Mouse (Mus musculus) liver, embryonic 12.5 days (tissue): Measurements from ENCODE around the gene Cnga3. TPM values are rescaled to one million over a fixed set of nuclear protein-coding genes. Genes with fewer than 3 reads are reported as not detected.

Experiments used
- ATAC-seq: fragments of 200-750 bp; cut with Nextera tagmentation; 2 replicates; pipeline ENCODE4 v1.8.0; 2017; ENCODE audit warnings: moderate number of reproducible peaks, mild to moderate bottlenecking, moderate library complexity
- H3K27ac ChIP-seq: fragments of 300-500 bp; sonication (generic); 2 replicates; pipeline ENCODE4 v1.5.1; 2016; ENCODE audit warnings: mild to moderate bottlenecking
- H3K27me3 ChIP-seq: fragments of 300-500 bp; sonication (generic); replicated peaks from 2 replicates; pipeline ENCODE4 v1.6.1; 2016; ENCODE audit warnings: mild to moderate bottlenecking, moderate library complexity
- H3K36me3 ChIP-seq: fragments of 300-500 bp; sonication (generic); 2 replicates; pipeline ENCODE4 v1.6.1; 2016; ENCODE audit warnings: mild to moderate bottlenecking, moderate library complexity
- H3K4me1 ChIP-seq: fragments of 300-500 bp; sonication (generic); 2 replicates; pipeline ENCODE4 v1.6.1; 2016
- H3K4me2 ChIP-seq: fragments of 300-500 bp; sonication (generic); 2 replicates; pipeline ENCODE4 v1.6.1; 2016; ENCODE audit warnings: mild to moderate bottlenecking, moderate library complexity
- H3K4me3 ChIP-seq: fragments of 300-500 bp; sonication (generic); 2 replicates; pipeline ENCODE4 v1.5.1; 2016; ENCODE audit warnings: mild to moderate bottlenecking, moderate library complexity
- H3K9ac ChIP-seq: fragments of 300-500 bp; sonication (generic); 2 replicates; pipeline ENCODE4 v1.6.1; 2016; ENCODE audit warnings: mild to moderate bottlenecking, moderate library complexity
- H3K9me3 ChIP-seq: fragments of 300-500 bp; sonication (generic); replicated peaks from 2 replicates; pipeline ENCODE4 v1.6.1; 2016; ENCODE audit warnings: mild to moderate bottlenecking, moderate library complexity
- WGBS: fragments of 180-500 bp; shearing (Covaris S2); methylation state at CpG from one replicate; pipeline ENCODE4 v1.1.7; 2016; ENCODE audit not compliant: insufficient replicate concordance; 5-methylcytosine and 5-hydroxymethylcytosine counted together
- polyA plus RNA-seq: library from polyadenylated mRNA; unstranded; fragments of >200 nt; fragmentation: Nextera tagmentation; extraction: Ambion mirVana; gene quantifications from 2 replicates; pipeline ENCODE4 v1.2.1, GENCODE M21; 2016

Gene Cnga3
- polyA plus RNA-seq: not detected in 2 replicates

DNA sequence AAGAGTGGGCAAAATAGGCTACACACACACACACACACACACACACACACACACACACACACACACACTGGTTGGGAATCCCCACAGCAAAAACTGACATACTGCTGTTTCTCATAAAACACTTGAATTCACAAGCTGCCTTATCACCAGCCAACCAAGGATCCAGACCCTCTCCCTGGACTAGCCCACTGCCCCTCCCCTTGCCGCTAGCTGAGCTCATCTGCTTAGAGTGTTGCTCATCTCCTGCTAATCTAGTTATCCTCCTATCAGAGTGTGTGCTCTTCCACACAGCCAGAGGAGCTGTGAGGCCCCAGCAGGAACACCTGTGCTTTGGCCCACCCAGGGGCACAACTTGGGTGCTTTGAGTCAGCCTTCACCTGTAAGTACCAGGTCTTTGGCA lies at the start of gene Cnga3:
Gene Cnga3, plus strand, starts transcription at position 291 of the 400 bp plus-strand sequence.
- Histone ChIP-seq H3K36me3 (no peaks in the 10 kb centered on the region), H3K9ac (no peak within 1 kb of the TSS), H3K4me1 (no peaks in the 10 kb centered on the region), H3K27ac (no peak within 1 kb of the TSS), H3K4me2 (no peak within 1 kb of the TSS), H3K4me3 (no peak within 1 kb of the TSS), H3K27me3 (0 out of 2 replicates have a peak, but pooled peaks cover 2% of the 10 kb centered on the region), H3K9me3 (no peaks in the 10 kb centered on the region)
- ATAC-seq: no peak
- 44% methylated on average over 1 of the region's 1 CpGs for WGBS

DNA sequence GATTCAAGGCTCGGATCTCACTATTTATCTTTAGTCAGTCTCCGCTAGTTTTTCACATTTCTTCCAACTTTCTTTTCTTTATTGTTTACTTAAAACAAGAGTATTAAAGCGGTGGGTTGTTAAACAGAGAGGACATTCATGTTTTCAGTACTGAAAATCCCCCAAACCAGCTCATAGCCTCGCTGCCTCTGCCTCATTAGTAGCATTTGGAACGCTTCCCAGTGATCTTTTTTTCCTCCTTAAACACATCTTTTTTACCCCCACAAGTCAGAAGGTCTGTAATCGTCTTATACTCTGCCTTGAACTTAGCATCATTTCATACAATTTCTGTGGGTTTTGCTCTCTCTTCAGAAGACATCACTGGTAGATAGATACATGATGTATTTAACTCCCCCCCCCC lies 48.2 kb upstream of the Cnga3 start:
- ATAC-seq: no peak
- H3K36me3 ChIP-seq: no peaks in the 10 kb centered on the region
- no peak overlapping the region for H3K4me2 ChIP-seq
- 61% methylated on average over 6 of the region's 6 CpGs for WGBS
- H3K27ac ChIP-seq: no peak overlapping the region
- H3K9ac ChIP-seq: no peak overlapping the region
- no peaks in the 10 kb centered on the region for H3K27me3 ChIP-seq
- no peaks in the 10 kb centered on the region for H3K9me3 ChIP-seq
- no peak overlapping the region for H3K4me3 ChIP-seq
- H3K4me1 ChIP-seq: no peaks in the 10 kb centered on the region

DNA sequence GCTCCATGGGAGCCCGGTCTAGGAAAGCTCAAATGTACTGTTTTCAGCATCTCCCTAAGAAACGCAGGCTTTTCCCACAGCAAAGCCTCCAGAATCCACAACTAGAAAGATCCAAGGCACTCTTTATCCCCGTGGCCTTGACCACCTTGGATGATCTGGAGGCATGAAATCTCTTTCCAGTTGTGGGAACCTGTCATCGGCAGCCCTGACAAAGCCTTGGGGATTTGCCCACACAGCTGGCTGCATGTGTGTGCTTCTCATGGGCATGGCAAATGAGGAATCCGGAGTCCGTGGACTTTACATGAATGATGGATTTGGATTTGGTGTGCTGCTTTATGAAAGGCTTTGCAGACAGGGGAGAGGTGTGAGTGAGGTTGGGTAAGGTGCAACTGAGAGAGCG lies 46.3 kb upstream of the Cnga3 start:
- Histone ChIP-seq H3K27ac (no peak overlapping the region), H3K36me3 (no peaks in the 10 kb centered on the region), H3K4me1 (no peaks in the 10 kb centered on the region)

DNA sequence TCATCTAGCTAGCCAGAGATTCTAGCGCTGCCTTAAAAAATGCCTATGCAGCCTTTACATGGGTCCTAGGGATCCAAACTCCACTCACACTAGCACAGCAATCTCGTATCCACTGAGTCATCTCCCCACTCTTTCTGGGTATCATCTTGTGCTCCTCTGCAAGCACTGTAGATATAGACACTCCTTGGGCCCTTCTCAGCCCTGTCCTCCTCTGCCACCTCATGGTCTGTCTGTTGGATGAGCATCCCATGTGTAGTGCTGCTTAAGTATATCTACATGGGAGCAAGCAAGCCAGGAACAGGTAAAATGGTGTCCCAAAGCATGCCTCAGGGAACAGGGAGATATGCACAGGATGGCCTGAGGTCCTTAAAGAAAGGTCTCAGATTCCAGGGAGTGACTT lies 36.4 kb upstream of the Cnga3 start:
- Histone ChIP-seq H3K9ac (no peak overlapping the region), H3K27ac (no peak overlapping the region), H3K27me3 (no peaks in the 10 kb centered on the region), H3K4me2 (no peak overlapping the region), H3K36me3 (no peaks in the 10 kb centered on the region), H3K4me3 (no peak overlapping the region), H3K4me1 (no peaks in the 10 kb centered on the region), H3K9me3 (no peaks in the 10 kb centered on the region)
- no peak for ATAC-seq
- 67% methylated on average over 2 of the region's 2 CpGs for WGBS

More for the DNA sequence above, 46.3 kb upstream of the Cnga3 start:
- no peak for ATAC-seq
- 61% methylated on average over 7 of the region's 7 CpGs for WGBS
- Histone ChIP-seq H3K9ac (no peak overlapping the region), H3K9me3 (no peaks in the 10 kb centered on the region), H3K4me2 (no peak overlapping the region), H3K4me3 (no peak overlapping the region), H3K27me3 (no peaks in the 10 kb centered on the region)

DNA sequence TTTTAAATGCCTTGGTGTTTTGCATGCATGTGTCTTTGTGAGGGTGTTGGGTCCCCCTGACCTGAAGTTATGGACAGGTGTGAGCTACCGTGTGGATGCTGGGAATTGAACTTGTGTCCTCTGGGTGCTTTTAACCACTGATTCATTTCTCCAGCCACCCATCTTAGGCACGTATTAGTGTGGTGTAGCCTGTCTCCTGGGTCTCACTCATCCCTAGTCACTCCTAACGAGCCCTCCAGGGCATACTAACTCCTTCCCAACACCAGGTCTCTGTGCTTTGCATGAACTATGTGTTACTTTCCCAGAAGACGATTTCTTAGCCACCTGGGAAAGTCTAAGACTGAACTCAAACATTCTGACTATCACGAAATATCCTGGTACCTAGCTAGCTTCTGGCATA lies 34.4 kb upstream of the Cnga3 start:
- Histone ChIP-seq H3K36me3 (no peaks in the 10 kb centered on the region), H3K9ac (no peak overlapping the region), H3K9me3 (no peaks in the 10 kb centered on the region), H3K27me3 (no peaks in the 10 kb centered on the region), H3K4me3 (no peak overlapping the region), H3K27ac (no peak overlapping the region), H3K4me1 (no peaks in the 10 kb centered on the region), H3K4me2 (no peak overlapping the region)
- WGBS: 50% methylated on average over 5 of the region's 5 CpGs
- ATAC-seq: no peak

DNA sequence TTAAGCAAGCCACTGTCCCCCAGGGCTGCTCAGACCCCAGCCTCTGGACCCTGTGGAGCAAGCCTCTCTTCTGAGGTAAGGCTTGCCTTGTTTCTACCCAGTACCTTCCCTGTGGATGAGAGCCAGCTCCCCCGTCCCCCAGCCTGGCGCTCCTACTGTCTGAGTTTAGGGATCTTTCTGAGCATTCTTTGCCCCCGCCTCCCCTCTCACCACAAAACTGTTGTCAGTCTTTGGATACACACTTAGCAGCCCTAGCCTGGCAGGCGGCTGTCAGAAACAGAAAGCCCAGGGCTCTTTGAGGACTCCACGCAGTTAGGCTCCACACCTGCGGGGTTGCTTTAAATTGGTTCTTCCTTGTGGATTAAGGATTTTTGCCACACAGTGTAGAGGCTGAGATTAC lies 27.2 kb upstream of the Cnga3 start:
- ATAC-seq: no peak
- peaks cover 9% of the 10 kb centered on the region; the same call in 1 of the 2 replicates for H3K27me3 ChIP-seq
- no peak overlapping the region for H3K27ac ChIP-seq
- H3K4me2 ChIP-seq: no peak overlapping the region
- 55% methylated on average over 6 of the region's 6 CpGs for WGBS
- H3K4me1 ChIP-seq: no peaks in the 10 kb centered on the region
- H3K9ac ChIP-seq: no peak overlapping the region
- H3K9me3 ChIP-seq: no peaks in the 10 kb centered on the region
- H3K4me3 ChIP-seq: no peak overlapping the region
- H3K36me3 ChIP-seq: no peaks in the 10 kb centered on the region

DNA sequence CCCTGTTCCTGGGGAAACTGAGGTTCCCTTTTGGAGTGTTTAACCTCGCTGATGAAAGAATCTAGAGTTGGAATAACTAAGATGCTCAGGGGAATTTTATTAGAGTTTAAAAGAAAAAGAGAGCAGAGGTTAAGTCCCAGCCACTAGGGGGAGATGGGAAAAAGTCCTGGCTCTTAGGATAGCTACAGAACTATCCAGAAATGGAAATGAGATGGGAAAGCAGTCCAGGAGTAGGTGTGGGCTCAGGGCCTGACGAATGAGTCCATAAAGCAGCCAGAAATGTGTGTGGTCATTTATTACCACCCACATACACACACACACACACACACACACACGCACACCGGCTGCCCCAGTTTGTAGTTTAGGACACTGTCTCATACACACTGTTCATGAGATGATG lies 19.6 kb upstream of the Cnga3 start:
- no peak overlapping the region for H3K9ac ChIP-seq
- H3K4me3 ChIP-seq: no peak overlapping the region
- H3K27me3 ChIP-seq: no peaks in the 10 kb centered on the region
- WGBS: 45% methylated on average over 4 of the region's 4 CpGs
- H3K9me3 ChIP-seq: no peaks in the 10 kb centered on the region
- no peak overlapping the region for H3K4me2 ChIP-seq
- ATAC-seq: no peak
- H3K27ac ChIP-seq: no peak overlapping the region
- no peaks in the 10 kb centered on the region for H3K36me3 ChIP-seq
- H3K4me1 ChIP-seq: no peaks in the 10 kb centered on the region

DNA sequence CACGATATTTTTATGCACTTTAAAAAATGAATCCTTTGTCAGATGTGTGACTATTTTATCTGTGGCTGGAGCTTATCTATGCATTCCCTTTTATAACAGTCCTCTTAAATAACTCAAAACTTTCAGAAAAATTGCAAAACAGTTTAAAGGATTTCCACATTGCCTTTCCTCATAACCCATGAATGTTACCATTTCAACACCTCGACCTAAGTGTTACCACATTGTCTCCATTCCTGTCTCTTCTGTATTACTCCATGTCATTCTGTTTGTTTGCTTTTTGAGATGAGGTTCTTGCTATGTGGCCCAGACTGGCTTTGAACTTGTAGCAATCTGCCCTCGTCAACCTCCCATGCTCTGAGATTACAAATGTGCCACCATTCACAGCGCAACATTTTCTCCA lies 12.8 kb upstream of the Cnga3 start:
- Histone ChIP-seq H3K4me1 (no peaks in the 10 kb centered on the region), H3K9me3 (0 out of 2 replicates have a peak, but pooled peaks cover 5% of the 10 kb centered on the region), H3K27me3 (no peaks in the 10 kb centered on the region), H3K9ac (no peak overlapping the region), H3K27ac (no peak overlapping the region), H3K4me2 (no peak overlapping the region), H3K36me3 (no peaks in the 10 kb centered on the region), H3K4me3 (no peak overlapping the region)
- WGBS: 72% methylated on average over 4 of the region's 4 CpGs
- no peak for ATAC-seq

DNA sequence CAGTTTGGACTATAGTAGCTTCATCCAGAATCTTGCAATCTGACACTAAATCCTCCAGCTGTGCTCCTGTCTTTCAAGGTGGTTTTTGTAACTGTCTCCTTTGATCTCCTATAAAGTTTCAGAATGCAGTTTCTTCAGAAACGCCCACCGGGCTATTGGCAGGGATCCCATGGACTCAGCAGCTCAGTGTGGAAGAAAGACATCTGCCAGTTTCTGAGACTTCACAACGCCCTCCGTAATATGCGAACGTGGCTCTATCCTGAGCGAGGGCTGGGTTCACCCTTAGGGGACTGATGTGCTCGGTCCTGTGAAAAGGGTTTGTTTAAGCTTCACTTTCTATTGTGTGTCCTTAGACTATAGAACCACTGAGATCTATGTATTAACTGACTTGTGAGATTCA lies 6.5 kb upstream of the Cnga3 start:
- ATAC-seq: no peak
- Histone ChIP-seq H3K4me2 (no peak overlapping the region), H3K9me3 (0 out of 2 replicates have a peak, but pooled peaks cover 14% of the 10 kb centered on the region), H3K27me3 (no peaks in the 10 kb centered on the region), H3K36me3 (no peaks in the 10 kb centered on the region), H3K4me3 (no peak overlapping the region), H3K4me1 (no peaks in the 10 kb centered on the region), H3K27ac (no peak overlapping the region), H3K9ac (no peak overlapping the region)
- 77% methylated on average over 8 of the region's 8 CpGs for WGBS

DNA sequence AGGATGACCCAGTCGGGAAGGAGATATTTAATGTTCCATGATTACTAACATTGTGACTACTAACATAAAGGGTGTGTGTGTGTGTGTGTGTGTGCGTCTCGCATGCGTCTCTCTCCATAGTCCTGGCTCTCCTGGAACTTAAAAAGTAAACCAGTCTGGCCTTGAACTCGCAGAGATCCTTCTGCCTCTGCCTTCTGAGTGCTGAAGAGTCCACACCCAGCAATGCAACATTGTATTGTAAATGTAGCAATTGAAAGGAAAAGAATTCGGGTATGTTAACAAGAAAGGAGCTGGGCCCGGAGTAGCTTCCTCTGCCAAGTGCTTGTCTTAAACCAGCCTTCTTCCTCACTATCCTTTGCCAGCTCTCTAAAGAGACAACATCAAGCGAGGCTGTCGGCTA lies 1.9 kb upstream of the Cnga3 start:
- Histone ChIP-seq H3K9me3 (0 out of 2 replicates have a peak, but pooled peaks cover 5% of the 10 kb centered on the region), H3K4me1 (no peaks in the 10 kb centered on the region), H3K27me3 (no peaks in the 10 kb centered on the region), H3K9ac (no peak overlapping the region), H3K27ac (no peak overlapping the region), H3K36me3 (no peaks in the 10 kb centered on the region), H3K4me3 (no peak overlapping the region), H3K4me2 (no peak overlapping the region)
- 73% methylated on average over 9 of the region's 9 CpGs for WGBS
- no peak for ATAC-seq

DNA sequence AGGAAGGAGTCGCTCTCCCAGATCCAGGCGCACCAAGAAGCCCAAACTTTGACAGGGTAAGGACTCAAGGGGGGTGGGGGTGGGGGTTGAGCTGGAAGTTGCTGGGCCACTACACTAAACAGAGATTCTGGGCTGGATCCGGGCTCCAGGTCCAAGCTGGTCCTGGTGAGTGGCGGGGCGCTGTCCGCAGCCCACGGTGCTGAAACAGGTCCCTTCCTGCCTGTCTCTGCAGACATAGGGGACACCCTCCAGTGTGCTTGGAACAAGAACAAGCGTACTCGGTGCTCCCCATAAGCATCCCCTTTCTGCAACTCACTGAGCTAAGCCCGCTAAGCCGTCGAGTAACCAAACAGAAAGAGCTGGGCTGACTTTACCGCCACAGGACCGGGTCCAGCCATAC lies 4.2 kb downstream of the Cnga3 start:
- no peak overlapping the region for H3K4me2 ChIP-seq
- H3K27ac ChIP-seq: no peak overlapping the region
- 7% methylated on average over 14 of the region's 14 CpGs for WGBS
- H3K9me3 ChIP-seq: no peaks in the 10 kb centered on the region
- H3K4me3 ChIP-seq: no peak overlapping the region
- 0 out of 2 replicates have a peak, but pooled peaks cover 2% of the 10 kb centered on the region for H3K27me3 ChIP-seq
- no peak for ATAC-seq
- no peaks in the 10 kb centered on the region for H3K36me3 ChIP-seq
- no peaks in the 10 kb centered on the region for H3K4me1 ChIP-seq
- H3K9ac ChIP-seq: no peak overlapping the region

DNA sequence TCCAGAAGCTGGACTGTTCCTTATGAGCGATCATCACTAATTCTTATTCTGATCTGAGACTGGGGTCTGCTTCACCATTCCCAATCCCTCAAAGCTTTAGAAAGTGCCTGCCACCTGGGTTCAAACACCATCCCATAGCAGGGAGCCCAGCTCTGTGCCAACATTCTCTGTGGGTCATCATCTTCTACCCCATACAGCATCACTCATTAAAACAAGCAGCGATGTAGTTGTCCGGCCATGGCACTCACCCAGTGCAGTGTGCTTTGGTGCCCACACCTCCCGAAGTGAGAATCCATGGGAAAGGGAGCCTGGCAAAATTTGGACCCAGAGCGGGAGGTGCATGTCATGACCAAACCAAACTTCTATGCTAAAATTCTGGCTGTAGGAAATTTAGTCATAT lies 5.4 kb downstream of the Cnga3 start:
- Histone ChIP-seq H3K9ac (no peak overlapping the region), H3K27me3 (0 out of 2 replicates have a peak, but pooled peaks cover 2% of the 10 kb centered on the region), H3K4me3 (no peak overlapping the region), H3K9me3 (no peaks in the 10 kb centered on the region), H3K4me2 (no peak overlapping the region), H3K36me3 (no peaks in the 10 kb centered on the region), H3K4me1 (no peaks in the 10 kb centered on the region), H3K27ac (no peak overlapping the region)
- 76% methylated on average over 5 of the region's 5 CpGs for WGBS
- ATAC-seq: no peak
